Mouse (Mus musculus) left cerebral cortex, adult 8-10 months (tissue): ENCODE data around the gene Pde4d. TPM values are rescaled to one million over a fixed set of nuclear protein-coding genes. Genes with fewer than 3 reads are reported as not detected.

Experiments used
- DNase-seq, 2 experiments: peaks; one replicate each; pipeline ENCODE4 v3.0.0; 2022; ENCODE audit warnings: low spot score in 2 of 2
- total RNA-seq, 4 experiments: library from RNA; stranded (reverse); gene quantifications; 2 replicates each; pipeline ENCODE4 v1.2.4; 2022

Pde4d gene
- total RNA-seq, 4 experiments from 2014 or later = 92.8 to 110 (median 99.5) TPM

DNA sequence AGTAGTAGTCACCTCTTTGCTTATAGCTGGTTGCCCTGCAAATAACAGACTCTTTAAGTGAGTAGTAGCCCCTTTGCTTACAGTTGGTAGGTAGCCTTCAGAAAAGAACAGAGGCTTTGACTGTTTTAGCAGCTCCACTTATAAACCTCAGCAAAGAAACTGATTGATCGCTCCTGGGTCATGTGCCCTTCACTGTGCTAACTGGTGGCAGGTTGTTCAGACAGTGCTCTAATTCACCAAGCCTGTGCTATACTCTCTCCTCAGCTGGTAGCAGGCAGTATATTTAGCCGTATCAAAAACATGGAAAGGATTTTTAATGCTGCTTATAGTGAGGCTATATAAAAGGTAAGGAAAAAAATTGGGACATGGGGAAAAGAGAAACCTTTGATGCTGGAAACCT, 370.7 kb downstream of the Pde4d start:
- DNase-seq = no peak

DNA sequence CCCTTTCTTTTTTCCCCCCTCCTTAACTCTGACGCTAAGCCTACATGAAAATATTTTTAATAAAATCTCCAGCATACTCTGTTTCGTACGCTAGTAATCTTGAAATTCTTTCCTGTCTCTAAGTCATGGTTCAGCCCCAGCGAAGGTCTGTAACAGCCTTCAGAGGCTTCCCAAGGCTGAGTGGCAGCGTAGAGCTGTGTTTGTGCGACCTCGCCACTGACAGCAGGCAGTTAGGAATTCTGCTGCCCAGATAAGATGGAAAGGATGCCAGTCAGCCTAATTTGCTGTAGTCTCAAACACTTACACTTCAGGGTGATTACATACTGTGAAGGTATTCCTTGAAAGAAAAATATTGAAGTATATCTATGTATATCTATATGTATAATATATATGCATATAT, 371.5 kb downstream of the Pde4d start:
- no peak for DNase-seq

DNA sequence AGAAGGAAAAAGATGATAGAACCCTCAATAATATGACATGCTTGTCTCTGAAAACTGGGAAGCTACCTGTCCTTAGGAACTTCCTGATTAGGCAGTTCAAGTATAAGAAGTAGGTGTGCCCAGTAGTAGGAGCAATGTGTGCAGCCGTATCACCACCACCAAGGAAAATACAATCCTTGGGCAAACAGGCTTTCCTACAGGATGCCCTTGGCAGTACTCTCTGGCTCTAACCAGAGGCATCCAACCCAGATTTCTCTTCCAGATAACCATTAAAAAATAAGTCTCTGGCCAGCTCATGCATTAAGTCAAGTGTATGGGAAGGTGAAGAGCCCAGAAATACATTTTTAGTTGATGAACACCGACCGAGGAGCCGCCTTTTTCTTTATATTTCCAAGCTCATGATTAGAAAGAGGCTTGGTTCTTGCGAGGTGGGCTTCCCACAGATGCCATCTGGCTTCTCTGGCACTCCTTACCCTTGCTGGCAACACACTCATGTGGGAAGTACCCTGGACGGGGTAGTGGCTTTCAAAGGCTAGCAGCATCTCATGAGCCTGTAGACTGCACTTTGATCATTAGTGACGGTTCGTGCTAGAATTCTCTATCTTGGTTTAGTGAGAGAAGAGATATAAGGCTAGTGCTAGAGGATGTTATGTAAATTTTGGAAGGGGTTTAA, 375.0 kb downstream of the Pde4d start:
- DNase-seq = no peak

- DNase-seq = no peak
Observed at GRCm38 (mm10) chr13:108825501-108825900, 375.8 kb downstream of the Pde4d start.

- no peak for DNase-seq
Observed at GRCm38 (mm10) chr13:108834197-108834596, 384.4 kb downstream of the Pde4d start.

DNA sequence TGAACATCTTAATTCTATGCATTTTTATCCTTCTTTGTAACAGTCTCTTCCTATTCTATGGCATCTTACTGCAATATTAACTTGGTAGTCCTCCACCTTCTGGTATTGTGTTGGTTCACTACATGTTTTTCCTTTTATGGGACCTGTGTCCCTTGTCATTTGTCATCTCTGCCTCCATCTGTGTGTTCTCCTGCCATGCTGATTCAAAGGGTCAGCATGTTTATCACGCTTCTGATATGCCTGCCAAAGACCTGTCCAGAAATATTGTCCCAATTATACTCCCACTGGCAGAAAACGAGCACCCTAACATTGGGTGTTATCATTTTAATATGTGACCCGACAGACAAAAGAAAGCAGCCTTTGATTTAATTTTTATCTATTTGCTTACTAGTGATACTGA, 386.6 kb downstream of the Pde4d start:
- DNase-seq = no peak

GRCm38 (mm10) chr13:108839142-108839541, 389.4 kb downstream of the Pde4d start:
- no peak for DNase-seq

DNA sequence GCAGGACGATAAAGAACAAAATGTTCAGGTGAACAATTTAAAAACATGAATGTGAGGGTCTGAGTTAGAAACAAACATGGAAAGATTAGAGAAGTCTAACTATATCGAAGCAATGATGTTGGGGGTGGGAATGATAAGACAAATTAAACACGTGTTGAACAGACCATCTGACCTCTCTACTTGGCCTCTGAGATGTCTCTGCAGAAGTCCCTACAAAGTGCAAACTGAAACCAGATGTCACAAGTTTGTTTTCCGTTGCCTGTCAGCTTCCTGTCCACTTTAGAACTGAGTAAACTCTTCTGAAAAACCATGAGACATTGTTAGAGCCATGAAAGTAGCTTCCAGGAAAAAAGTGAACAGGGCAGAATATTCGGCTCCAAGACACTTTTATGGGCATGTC, 404.3 kb downstream of the Pde4d start:
- no peak for DNase-seq

GRCm38 (mm10) chr13:108856776-108857435, 407.2 kb downstream of the Pde4d start:
- no peak for DNase-seq

- no peak for DNase-seq
Observed at GRCm38 (mm10) chr13:108859336-108859735, 409.6 kb downstream of the Pde4d start.

GRCm38 (mm10) chr13:108860737-108861136, 411.0 kb downstream of the Pde4d start:
- no peak for DNase-seq

- no peak for DNase-seq
Observed at GRCm38 (mm10) chr13:108861707-108862106, 412.0 kb downstream of the Pde4d start.

DNA sequence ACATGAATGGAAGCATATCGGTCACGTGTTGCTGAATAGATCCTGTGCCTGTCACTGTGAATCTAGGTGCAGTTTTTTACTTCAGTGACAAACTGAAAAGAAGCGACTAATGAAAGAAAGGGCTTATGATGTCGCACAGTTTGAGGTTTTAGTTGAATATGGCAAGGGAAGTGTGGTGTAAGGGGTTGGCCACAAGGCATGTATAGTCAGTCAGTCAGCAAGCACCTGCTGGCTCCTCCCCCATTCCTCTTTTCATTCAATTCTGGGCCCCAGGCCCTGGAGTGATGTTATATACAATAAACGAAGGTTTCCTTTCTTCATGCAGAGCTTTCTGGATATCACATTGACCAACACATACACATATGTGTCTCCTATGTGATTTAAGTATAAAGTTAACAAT, 412.4 kb downstream of the Pde4d start:
- DNase-seq = no peak

DNA sequence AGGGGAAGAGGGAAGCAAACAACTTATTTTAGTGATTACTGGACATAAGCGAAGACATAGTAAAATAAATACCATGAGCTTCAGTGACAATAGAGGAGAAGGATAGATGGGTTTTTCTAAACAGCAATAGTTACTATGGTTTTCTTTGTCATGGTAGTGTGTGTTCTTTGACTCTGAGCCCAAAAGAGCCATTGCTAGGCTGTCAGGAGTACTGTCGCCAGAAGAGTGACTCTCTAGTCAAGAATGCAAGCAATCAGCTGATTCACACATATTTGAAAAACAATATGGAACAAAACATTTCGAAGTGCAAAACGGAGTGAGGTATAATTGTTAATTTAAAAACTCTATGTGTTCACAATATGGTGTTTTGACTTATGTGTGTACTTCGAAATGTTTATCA, 450.4 kb downstream of the Pde4d start:
- DNase-seq = no peak

DNA sequence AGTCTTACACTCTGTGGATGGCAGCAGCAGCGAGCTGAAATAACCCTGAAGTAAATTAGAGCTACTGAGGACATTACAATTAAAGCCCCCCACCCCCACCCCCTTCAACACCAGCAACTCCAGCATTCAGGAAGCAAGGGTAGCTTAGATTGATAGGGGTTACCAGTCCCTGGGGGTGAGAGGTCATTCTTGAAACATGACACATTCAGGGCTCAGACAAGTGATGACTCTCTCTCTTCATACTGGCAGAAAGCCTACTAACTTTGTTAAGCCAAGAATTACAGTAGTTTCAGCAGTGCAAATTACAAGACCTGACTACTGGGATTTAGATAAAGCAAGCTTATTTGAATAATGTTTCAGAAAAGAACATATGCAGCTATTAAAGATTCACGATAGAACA, 455.4 kb downstream of the Pde4d start:
- no peak for DNase-seq

DNA sequence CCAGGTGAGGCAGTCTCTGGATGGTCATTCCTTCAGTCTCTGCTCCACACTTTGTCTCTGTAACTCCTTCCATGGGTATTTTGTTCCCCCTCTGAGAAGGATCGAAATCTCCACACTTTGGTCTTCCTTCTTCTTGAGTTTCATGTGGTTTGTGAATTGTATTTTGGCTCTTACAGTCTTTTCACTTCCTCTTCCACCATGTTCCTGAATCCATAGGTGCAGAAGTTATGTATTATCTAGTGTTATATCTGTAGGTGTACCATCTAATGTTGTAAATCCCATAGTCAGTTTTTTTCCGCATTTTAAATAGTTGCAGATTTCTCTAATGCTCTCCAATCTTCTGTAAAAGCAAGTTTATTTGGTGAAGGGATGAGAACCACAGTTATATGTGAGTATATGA, 459.4 kb downstream of the Pde4d start:
- DNase-seq = no peak

DNA sequence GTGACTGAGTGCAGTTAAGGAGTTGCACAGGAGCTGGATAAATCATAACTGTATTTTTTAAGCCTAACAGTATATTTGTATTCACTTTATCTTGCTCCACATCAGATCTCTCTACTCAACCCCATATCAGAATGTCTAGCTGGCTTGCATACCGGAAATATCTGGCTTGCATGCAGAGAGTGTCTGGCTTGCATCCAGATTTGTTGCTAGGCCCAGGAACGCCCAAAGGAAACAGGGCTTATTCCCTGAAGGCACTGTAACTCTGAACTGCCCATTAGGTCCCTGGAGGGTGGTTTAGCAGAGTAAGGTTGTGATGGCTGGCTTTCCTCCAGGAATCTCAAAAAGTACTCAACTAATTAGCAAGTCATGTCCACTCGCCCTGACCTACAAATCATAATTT, 464.9 kb downstream of the Pde4d start:
- DNase-seq = no peak

GRCm38 (mm10) chr13:108921146-108921545, 471.4 kb downstream of the Pde4d start:
- DNase-seq = no peak

GRCm38 (mm10) chr13:108934854-108935253, 485.1 kb downstream of the Pde4d start:
- DNase-seq = no peak

DNA sequence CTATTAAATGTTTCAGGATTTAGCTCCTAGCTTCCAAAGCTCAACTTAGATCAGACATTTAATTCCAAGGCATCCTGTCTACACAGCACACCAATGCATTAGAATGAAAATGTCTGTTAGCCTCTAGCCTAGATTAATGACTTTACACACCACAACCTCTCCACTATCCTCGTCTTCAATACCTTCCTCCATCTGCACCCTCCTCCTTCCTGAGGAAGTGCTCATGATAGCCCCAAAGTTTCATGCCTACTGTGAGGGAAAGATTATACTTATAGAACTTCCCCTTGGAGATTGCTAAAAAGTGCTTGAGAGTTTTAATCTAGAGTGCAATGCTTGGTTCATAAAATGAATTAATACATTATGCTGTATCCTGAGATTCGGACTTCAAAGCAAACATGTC, 487.5 kb downstream of the Pde4d start:
- no peak for DNase-seq

GRCm38 (mm10) chr13:108952911-108953310, 503.2 kb downstream of the Pde4d start:
- DNase-seq = no peak

GRCm38 (mm10) chr13:108956059-108956458, 506.3 kb downstream of the Pde4d start:
- no peak for DNase-seq

GRCm38 (mm10) chr13:108964056-108964455, 514.3 kb downstream of the Pde4d start:
- DNase-seq = no peak
